Mouse (Mus musculus): Measurements from ENCODE around the gene Magi1. TPM values are rescaled to one million over a fixed set of nuclear protein-coding genes. Genes with fewer than 3 reads are reported as not detected.

The Magi1 gene
- polyA plus RNA-seq, 1 experiment, result 3.4 TPM

DNA sequence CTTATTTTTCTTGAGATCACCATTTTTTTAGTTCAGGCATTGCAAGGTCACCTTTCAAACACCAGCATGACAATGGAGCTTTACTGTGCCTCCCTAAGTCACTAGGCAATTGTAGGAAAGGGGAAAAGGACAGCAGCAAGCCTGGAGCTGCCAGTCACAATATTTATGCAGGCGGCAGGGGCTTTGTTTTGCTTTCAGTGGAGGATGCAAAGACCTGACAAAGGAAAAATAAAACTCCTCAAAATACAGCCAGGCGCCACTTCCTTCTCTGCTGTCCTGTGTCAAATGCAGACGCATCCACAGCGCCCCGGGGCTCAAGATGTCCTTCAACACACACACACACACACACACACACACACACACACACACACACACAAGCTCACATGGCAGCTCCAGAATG, 77.8 kb downstream of the Magi1 start:
- Histone ChIP-seq H3K36me3 (ENCODE audit: control insufficient read depth, insufficient read depth) (no peaks in the 10 kb centered on the region), H3ac (ENCODE audit: control insufficient read depth, insufficient read length) (no peak overlapping the region), H3K4me3 (no peak overlapping the region), H3K4me2 (ENCODE audit: low read depth) (no peak overlapping the region), H3K27me3 (ENCODE audit: control insufficient read depth, insufficient read depth, insufficient read length) (no peaks in the 10 kb centered on the region), H3K79me2 (ENCODE audit: control insufficient read depth, insufficient read depth) (no peaks in the 10 kb centered on the region)
- TF ChIP-seq E2F4 (IDR thresholded peaks at IDR 0.05; ENCODE audit: insufficient read depth) (no peak), SRF (IDR thresholded peaks at IDR 0.05; ENCODE audit: control insufficient read depth, insufficient read length, low read depth) (no peak), TCF12 (IDR thresholded peaks at IDR 0.05; ENCODE audit: insufficient read depth, poor library complexity, severe bottlenecking) (no peak), MAX (IDR thresholded peaks at IDR 0.05; ENCODE audit: low read depth) (no peak), USF1 (IDR thresholded peaks at IDR 0.05; ENCODE audit: low read depth) (no peak), TCF3 (IDR thresholded peaks at IDR 0.05; ENCODE audit: insufficient read length, low read depth) (no peak), CEBPB (IDR thresholded peaks at IDR 0.05; ENCODE audit: insufficient read depth, poor library complexity, severe bottlenecking) (no peak), POLR2A (IDR thresholded peaks at IDR 0.05; ENCODE audit: insufficient read length, low read depth) (no peak), MYOD1 (IDR thresholded peaks at IDR 0.05; ENCODE audit: control insufficient read depth in 1 of 3, insufficient read length in 2 of 3, low read depth in 2 of 3) (no peak), POLR2AphosphoS2 (IDR thresholded peaks at IDR 0.05; ENCODE audit: insufficient read length, low read depth) (no peak), REST (IDR thresholded peaks at IDR 0.05; ENCODE audit: insufficient read depth, insufficient read length) (no peak), MYOG (IDR thresholded peaks at IDR 0.05; ENCODE audit: control insufficient read depth in 1 of 3, insufficient read depth in 1 of 3, insufficient read length in 2 of 3, low read depth in 2 of 3) (no peak)

DNA sequence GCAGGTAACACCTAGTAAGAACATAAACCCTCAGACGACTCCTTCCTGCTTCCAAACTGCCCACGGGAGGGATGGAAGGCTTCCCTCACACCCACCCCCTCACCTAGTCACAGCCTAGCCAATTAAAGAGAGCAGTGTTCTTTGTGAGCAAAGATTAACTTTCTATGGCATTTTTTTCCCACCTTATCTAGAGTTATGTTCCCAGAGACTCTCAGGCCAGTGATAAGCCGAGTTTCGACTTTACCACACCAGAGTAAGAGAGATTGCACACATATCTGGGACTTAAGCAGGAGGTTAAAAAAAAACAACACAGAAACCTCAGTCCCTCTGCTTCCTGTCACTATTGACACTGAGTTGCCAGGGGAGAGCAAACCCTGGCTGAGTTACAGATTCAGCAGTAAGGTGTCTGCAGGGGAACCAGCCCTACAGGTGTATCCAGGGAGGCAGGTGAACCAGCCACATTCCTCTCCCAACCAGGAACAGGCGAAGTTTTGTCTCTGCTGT, 80.0 kb downstream of the Magi1 start:
- H3K27me3 ChIP-seq (ENCODE audit: control insufficient read depth, insufficient read depth, insufficient read length), result no peaks in the 10 kb centered on the region
- TF ChIP-seq MAX (IDR thresholded peaks at IDR 0.05; ENCODE audit: low read depth), result no peak
- no peak for TF ChIP-seq REST (IDR thresholded peaks at IDR 0.05; ENCODE audit: insufficient read depth, insufficient read length)
- TF ChIP-seq CEBPB (IDR thresholded peaks at IDR 0.05; ENCODE audit: insufficient read depth, poor library complexity, severe bottlenecking), result no peak
- TF ChIP-seq MYOD1 (IDR thresholded peaks at IDR 0.05; ENCODE audit: control insufficient read depth in 1 of 3, insufficient read length in 2 of 3, low read depth in 2 of 3), result no peak
- no peak for TF ChIP-seq TCF3 (IDR thresholded peaks at IDR 0.05; ENCODE audit: insufficient read length, low read depth)
- TF ChIP-seq SRF (IDR thresholded peaks at IDR 0.05; ENCODE audit: control insufficient read depth, insufficient read length, low read depth), result no peak
- no peak for TF ChIP-seq POLR2AphosphoS2 (IDR thresholded peaks at IDR 0.05; ENCODE audit: insufficient read length, low read depth)
- TF ChIP-seq POLR2A (IDR thresholded peaks at IDR 0.05; ENCODE audit: insufficient read length, low read depth), result no peak
- no peak for TF ChIP-seq MYOG (IDR thresholded peaks at IDR 0.05; ENCODE audit: control insufficient read depth in 1 of 3, insufficient read depth in 1 of 3, insufficient read length in 2 of 3, low read depth in 2 of 3)
- TF ChIP-seq TCF12 (IDR thresholded peaks at IDR 0.05; ENCODE audit: insufficient read depth, poor library complexity, severe bottlenecking), result no peak
- no peak for TF ChIP-seq E2F4 (IDR thresholded peaks at IDR 0.05; ENCODE audit: insufficient read depth)
- TF ChIP-seq USF1 (IDR thresholded peaks at IDR 0.05; ENCODE audit: low read depth), result no peak
- H3K4me2 ChIP-seq (ENCODE audit: low read depth), result no peak overlapping the region
- H3K36me3 ChIP-seq (ENCODE audit: control insufficient read depth, insufficient read depth), result no peaks in the 10 kb centered on the region
- H3ac ChIP-seq (ENCODE audit: control insufficient read depth, insufficient read length), result no peak overlapping the region
- H3K79me2 ChIP-seq (ENCODE audit: control insufficient read depth, insufficient read depth), result no peaks in the 10 kb centered on the region
- H3K4me3 ChIP-seq, result no peak overlapping the region

- Histone ChIP-seq H3K27me3 (ENCODE audit: control insufficient read depth, insufficient read depth, insufficient read length) (no peaks in the 10 kb centered on the region), H3K79me2 (ENCODE audit: control insufficient read depth, insufficient read depth) (no peaks in the 10 kb centered on the region), H3K4me2 (ENCODE audit: low read depth) (no peak overlapping the region), H3ac (ENCODE audit: control insufficient read depth, insufficient read length) (no peak overlapping the region), H3K4me3 (no peak overlapping the region), H3K36me3 (ENCODE audit: control insufficient read depth, insufficient read depth) (no peaks in the 10 kb centered on the region)
- no peak for TF ChIP-seq MYOD1 (IDR thresholded peaks at IDR 0.05; ENCODE audit: control insufficient read depth in 1 of 3, insufficient read length in 2 of 3, low read depth in 2 of 3)
- TF ChIP-seq POLR2A (IDR thresholded peaks at IDR 0.05; ENCODE audit: insufficient read length, low read depth), result no peak
Measured at GRCm38 (mm10) chr6:94201940-94202339, 81.8 kb downstream of the Magi1 start.

DNA sequence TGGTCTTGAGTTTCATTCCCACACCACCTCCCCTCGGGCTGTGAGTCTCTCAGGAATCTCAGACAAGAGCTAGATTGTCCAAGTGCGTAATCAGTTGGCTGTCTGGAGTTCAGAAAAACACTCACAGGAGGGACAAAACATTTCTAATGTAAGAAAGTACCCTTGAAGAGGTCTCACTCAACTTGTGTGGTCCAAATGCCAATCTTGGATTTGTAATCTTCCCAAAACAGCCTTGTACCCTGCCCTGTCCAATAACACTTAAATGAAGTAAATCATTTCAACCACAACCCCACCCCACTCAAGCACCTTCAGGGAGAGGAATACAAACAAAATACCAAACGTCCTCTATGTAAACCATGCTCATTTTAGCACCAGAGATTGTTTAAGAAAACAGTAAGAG, 82.8 kb downstream of the Magi1 start:
- H3K4me3 ChIP-seq, result no peak overlapping the region
- H3K36me3 ChIP-seq (ENCODE audit: control insufficient read depth, insufficient read depth), result no peaks in the 10 kb centered on the region
- TF ChIP-seq MAX (IDR thresholded peaks at IDR 0.05; ENCODE audit: low read depth), result no peak
- TF ChIP-seq USF1 (IDR thresholded peaks at IDR 0.05; ENCODE audit: low read depth), result no peak
- no peak for TF ChIP-seq MYOG (IDR thresholded peaks at IDR 0.05; ENCODE audit: control insufficient read depth in 1 of 3, insufficient read depth in 1 of 3, insufficient read length in 2 of 3, low read depth in 2 of 3)
- TF ChIP-seq CEBPB (IDR thresholded peaks at IDR 0.05; ENCODE audit: insufficient read depth, poor library complexity, severe bottlenecking), result no peak
- TF ChIP-seq TCF12 (IDR thresholded peaks at IDR 0.05; ENCODE audit: insufficient read depth, poor library complexity, severe bottlenecking), result no peak
- no peak for TF ChIP-seq REST (IDR thresholded peaks at IDR 0.05; ENCODE audit: insufficient read depth, insufficient read length)
- no peak for TF ChIP-seq SRF (IDR thresholded peaks at IDR 0.05; ENCODE audit: control insufficient read depth, insufficient read length, low read depth)
- H3K4me2 ChIP-seq (ENCODE audit: low read depth), result no peak overlapping the region
- H3ac ChIP-seq (ENCODE audit: control insufficient read depth, insufficient read length), result no peak overlapping the region
- H3K79me2 ChIP-seq (ENCODE audit: control insufficient read depth, insufficient read depth), result no peaks in the 10 kb centered on the region
- H3K27me3 ChIP-seq (ENCODE audit: control insufficient read depth, insufficient read depth, insufficient read length), result no peaks in the 10 kb centered on the region

- no peak overlapping the region for H3ac ChIP-seq (ENCODE audit: control insufficient read depth, insufficient read length)
- H3K4me2 ChIP-seq (ENCODE audit: low read depth), result no peak overlapping the region
- H3K36me3 ChIP-seq (ENCODE audit: control insufficient read depth, insufficient read depth), result no peaks in the 10 kb centered on the region
- no peaks in the 10 kb centered on the region for H3K79me2 ChIP-seq (ENCODE audit: control insufficient read depth, insufficient read depth)
- H3K4me3 ChIP-seq, result no peak overlapping the region
- H3K27me3 ChIP-seq (ENCODE audit: control insufficient read depth, insufficient read depth, insufficient read length), result no peaks in the 10 kb centered on the region
- TF ChIP-seq POLR2A (IDR thresholded peaks at IDR 0.05; ENCODE audit: insufficient read length, low read depth) (no peak), MYOG (IDR thresholded peaks at IDR 0.05; ENCODE audit: control insufficient read depth in 1 of 3, insufficient read depth in 1 of 3, insufficient read length in 2 of 3, low read depth in 2 of 3) (no peak), SRF (IDR thresholded peaks at IDR 0.05; ENCODE audit: control insufficient read depth, insufficient read length, low read depth) (no peak), TCF12 (IDR thresholded peaks at IDR 0.05; ENCODE audit: insufficient read depth, poor library complexity, severe bottlenecking) (no peak), TCF3 (IDR thresholded peaks at IDR 0.05; ENCODE audit: insufficient read length, low read depth) (no peak)
Measured at GRCm38 (mm10) chr6:94199696-94200095, 84.0 kb downstream of the Magi1 start.

Measured in myocyte (in vitro differentiated cells).